Mouse (Mus musculus) heart, postnatal 0 days (tissue): ENCODE measurements around the gene Hoxb4. TPM values are rescaled to one million over a fixed set of nuclear protein-coding genes. Genes with fewer than 3 reads are reported as not detected.

ENCODE experiments used
- ATAC-seq: fragments of 200-750 bp; cut with Nextera tagmentation; 2 replicates; pipeline ENCODE4 v1.8.0; 2017; ENCODE audit warnings: low read depth, moderate number of reproducible peaks, moderate library complexity; ENCODE audit not compliant: insufficient read depth
- DNase-seq: peaks from one replicate; pipeline ENCODE4 v3.0.0-alpha.2; 2016; ENCODE audit warnings: low spot score
- H3K27ac ChIP-seq: fragments of 300-500 bp; sonication (generic); 2 replicates; pipeline ENCODE4 v1.5.1; 2014; ENCODE audit warnings: low read depth, mild to moderate bottlenecking
- H3K27me3 ChIP-seq: fragments of 300-500 bp; sonication (generic); 2 replicates; pipeline ENCODE4 v1.6.1; 2014; ENCODE audit warnings: low read length, mixed read lengths; ENCODE audit not compliant: control insufficient read depth, insufficient read depth
- H3K36me3 ChIP-seq: fragments of 300-500 bp; sonication (generic); replicated peaks from 2 replicates; pipeline ENCODE4 v1.6.1; 2014; ENCODE audit warnings: low read length, mixed read lengths; ENCODE audit not compliant: control insufficient read depth, insufficient read depth
- H3K4me1 ChIP-seq: fragments of 300-500 bp; sonication (generic); 2 replicates; pipeline ENCODE4 v1.6.1; 2014; ENCODE audit warnings: antibody characterized with exemption; ENCODE audit not compliant: control insufficient read depth, insufficient read depth
- H3K4me2 ChIP-seq: fragments of 300-500 bp; sonication (generic); 2 replicates; pipeline ENCODE4 v1.6.1; 2014; ENCODE audit warnings: low read depth, mild to moderate bottlenecking, low read length, moderate library complexity
- H3K4me3 ChIP-seq: fragments of 300-500 bp; sonication (generic); 2 replicates; pipeline ENCODE4 v1.5.1; 2014; ENCODE audit warnings: low read depth, low read length
- H3K9ac ChIP-seq: fragments of 300-500 bp; sonication (generic); replicated peaks from 2 replicates; pipeline ENCODE4 v1.6.1; 2014; ENCODE audit warnings: low read depth, low read length, mixed read lengths
- H3K9me3 ChIP-seq: fragments of 300-500 bp; sonication (generic); replicated peaks from 2 replicates; pipeline ENCODE4 v1.6.1; 2016; ENCODE audit warnings: low read length; ENCODE audit not compliant: control insufficient read depth
- CTCF ChIP-seq: IDR thresholded peaks from 2 replicates; pipeline ENCODE4 v1.5.1; 2016; ENCODE audit warnings: antibody characterized with exemption, control low read depth, low read depth
- EP300 ChIP-seq: IDR thresholded peaks from 2 replicates; pipeline ENCODE4 v1.6.1; 2016; ENCODE audit warnings: antibody characterized with exemption, low read depth
- WGBS: fragments of 180-500 bp; shearing (Covaris S2); extraction: QIAGEN DNeasy Blood & Tissue Kit; methylation state at CpG from one replicate; pipeline ENCODE4 v1.1.7; 2014; 5-methylcytosine and 5-hydroxymethylcytosine counted together
- polyA plus RNA-seq: library from polyadenylated mRNA; unstranded; fragments of >200 nt; fragmentation: Nextera tagmentation; extraction: Ambion mirVana; gene quantifications from 2 replicates; pipeline ENCODE4 v1.2.1, GENCODE M21; 2015
- total RNA-seq: library from RNA; depleted of rRNA; stranded (reverse); fragments of >200 nt; gene quantifications from 2 replicates; pipeline ENCODE4 v1.2.3, GENCODE M21; 2014; ENCODE audit warnings: low replicate concordance

The Hoxb4 gene
- total and polyA plus RNA-seq, 2 experiments from 2014 or later = 0.19 to 2.3 TPM

- no peaks in the 10 kb centered on the region for H3K36me3 ChIP-seq
- H3K9me3 ChIP-seq = no peaks in the 10 kb centered on the region
- peaks cover 100% of the 10 kb centered on the region for H3K27me3 ChIP-seq
- no peak overlapping the region for H3K4me3 ChIP-seq
- no peak for ATAC-seq
- no peak overlapping the region for H3K4me2 ChIP-seq
- H3K4me1 ChIP-seq = no peaks in the 10 kb centered on the region
- H3K9ac ChIP-seq = no peak overlapping the region
- TF ChIP-seq EP300 (no peak), CTCF (no peak)
- WGBS = 49% methylated on average over 2 of the region's 2 CpGs
- H3K27ac ChIP-seq = no peak overlapping the region
- no peak for DNase-seq
Measured at GRCm38 (mm10) chr11:96313134-96313533, 4.9 kb upstream of the Hoxb4 start.

DNA sequence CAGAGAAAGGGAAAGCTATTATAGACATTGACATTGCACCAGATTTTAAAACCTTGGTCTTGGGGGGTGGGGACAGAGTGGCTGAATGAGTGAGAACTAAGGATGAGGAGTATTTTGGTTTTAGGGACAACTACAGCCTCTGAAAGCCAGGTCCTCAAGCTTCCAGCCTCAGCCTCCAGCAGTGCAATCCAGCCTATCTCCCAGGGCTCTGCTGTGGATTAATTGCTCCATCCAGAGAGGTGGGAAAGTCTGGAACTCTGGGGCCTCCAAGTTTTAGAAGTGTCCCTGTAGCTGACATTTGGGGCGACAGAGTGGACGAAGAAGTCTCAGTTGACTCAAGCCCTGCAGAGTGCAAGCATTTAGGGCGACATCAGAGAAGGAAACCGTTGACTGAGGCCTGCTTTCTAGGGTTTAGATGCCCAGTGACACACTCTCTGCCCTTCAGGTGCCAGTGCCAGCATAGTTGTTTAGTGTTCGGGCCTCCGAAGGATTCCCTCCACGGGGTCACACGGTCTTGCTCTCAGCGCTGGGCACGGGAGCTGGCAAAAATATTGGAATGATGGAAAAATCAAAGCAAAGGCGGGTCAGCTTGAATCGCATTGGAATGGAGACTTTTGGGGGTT, 4.2 kb upstream of the Hoxb4 start:
- H3K9me3 ChIP-seq = no peaks in the 10 kb centered on the region
- WGBS = 19% methylated on average over 12 of the region's 12 CpGs
- peaks cover 100% of the 10 kb centered on the region for H3K27me3 ChIP-seq
- TF ChIP-seq CTCF (no peak), EP300 (no peak)
- H3K4me2 ChIP-seq = peak overlapping the region; percentile 41
- no peak overlapping the region for H3K27ac ChIP-seq
- H3K4me1 ChIP-seq = no peaks in the 10 kb centered on the region
- H3K36me3 ChIP-seq = no peaks in the 10 kb centered on the region
- DNase-seq (no peak), ATAC-seq (no peak)
- no peak overlapping the region for H3K4me3 ChIP-seq
- no peak overlapping the region for H3K9ac ChIP-seq

GRCm38 (mm10) chr11:96314671-96315343, 3.3 kb upstream of the Hoxb4 start:
- TF ChIP-seq CTCF (no peak), EP300 (no peak)
- Histone ChIP-seq H3K9me3 (no peaks in the 10 kb centered on the region), H3K4me1 (no peaks in the 10 kb centered on the region), H3K36me3 (no peaks in the 10 kb centered on the region), H3K27me3 (peaks cover 100% of the 10 kb centered on the region), H3K4me3 (peak overlapping the region; percentile 12), H3K9ac (no peak overlapping the region), H3K27ac (no peak overlapping the region), H3K4me2 (peak overlapping the region; percentile 41)
- ATAC-seq (no peak), DNase-seq (no peak)
- WGBS = 4% methylated on average over 34 of the region's 34 CpGs

DNA sequence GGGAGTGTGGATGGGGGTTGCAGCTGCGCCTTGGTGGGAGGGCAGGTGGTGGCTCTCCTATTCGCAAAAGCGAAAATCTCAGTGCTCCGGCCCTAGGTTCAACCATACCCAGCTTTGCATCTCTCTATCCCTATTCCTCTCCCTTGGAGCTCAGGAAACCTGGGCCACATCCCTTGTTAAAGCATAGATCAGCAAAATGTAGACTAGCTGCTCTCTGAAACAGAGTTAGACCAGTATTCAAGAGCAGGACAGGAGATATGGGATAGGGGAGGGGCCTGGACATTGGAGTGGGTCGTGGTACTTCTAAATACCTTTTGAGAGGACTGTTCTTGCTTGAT, 2.8 kb upstream of the Hoxb4 start:
- no peak overlapping the region for H3K9ac ChIP-seq
- TF ChIP-seq EP300 = no peak
- TF ChIP-seq CTCF = no peak
- H3K27ac ChIP-seq = no peak overlapping the region
- H3K27me3 ChIP-seq = peaks cover 100% of the 10 kb centered on the region
- no peaks in the 10 kb centered on the region for H3K9me3 ChIP-seq
- H3K4me1 ChIP-seq = no peaks in the 10 kb centered on the region
- ATAC-seq (no peak), DNase-seq (no peak)
- H3K4me3 ChIP-seq = peak overlapping the region; percentile 12
- H3K36me3 ChIP-seq = no peaks in the 10 kb centered on the region
- 13% methylated on average over 5 of the region's 5 CpGs for WGBS
- H3K4me2 ChIP-seq = peak overlapping the region; percentile 41

- no peak for DNase-seq
- Histone ChIP-seq H3K27ac (no peak overlapping the region), H3K4me1 (no peaks in the 10 kb centered on the region), H3K4me3 (no peak overlapping the region), H3K4me2 (no peak overlapping the region), H3K27me3 (peaks cover 100% of the 10 kb centered on the region), H3K9ac (no peak overlapping the region), H3K36me3 (no peaks in the 10 kb centered on the region), H3K9me3 (no peaks in the 10 kb centered on the region)
- no peak for ATAC-seq
- no peak for TF ChIP-seq CTCF
- WGBS = 19% methylated on average over 18 of the region's 18 CpGs
Measured at GRCm38 (mm10) chr11:96316696-96317607, 1.1 kb upstream of the Hoxb4 start.
